Comparison of ENCODE assay signal across 15 mouse cellular contexts in the genomic region with DNA sequence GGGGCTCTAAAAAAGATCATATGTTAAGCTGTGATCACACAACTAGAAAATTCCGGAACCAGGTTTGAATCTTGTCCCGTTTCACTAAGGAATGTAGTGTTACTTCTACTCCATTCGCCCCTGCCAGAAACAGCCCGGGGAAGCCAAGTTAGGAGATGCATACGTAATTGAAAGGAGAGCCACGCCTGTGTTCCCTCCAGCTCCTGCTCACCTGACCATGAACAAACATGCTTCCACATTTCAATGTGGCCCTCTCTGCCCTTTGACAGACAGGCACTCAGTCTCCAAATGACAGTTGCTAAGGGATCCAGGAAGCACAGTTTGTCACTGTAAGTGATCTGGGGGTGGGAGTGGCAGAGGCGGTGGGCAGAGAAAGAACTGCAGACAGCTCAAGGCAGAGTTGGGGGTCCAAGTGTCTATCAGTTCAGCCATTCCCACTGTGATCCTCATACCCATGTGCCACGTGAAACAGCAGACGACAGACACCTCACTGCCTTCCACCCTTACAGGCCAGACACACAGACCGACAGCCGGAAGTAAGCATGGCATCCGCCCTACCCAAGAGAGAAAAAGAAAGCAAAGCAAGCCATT. TPM values are rescaled to one million over a fixed set of nuclear protein-coding genes. Genes with fewer than 3 reads are reported as not detected.
A peak's percentile ranks its signal among the peaks of the same experiment; 100 is the strongest.
DNase-seq lines count a peak whose midpoint lies in the region; ATAC-seq and TF ChIP-seq lines count a peak whose summit lies in the region.
"Had no signal": no experiment of that assay in that cellular context is flagged by ENCODE, and none has a peak within 500 bp of the region (broad histone marks: within the 10 kb centered on the region; RNA-seq: fewer than 3 reads in every experiment).

No protein-coding gene starts in this region.

- no peak for ATAC-seq in midbrain, postnatal 0 days (ENCODE audit: low FRiP score)
- ATAC-seq in hindbrain, embryonic 16.5 days = 0 out of 2 replicates have a peak, but pooled peaks have one; percentile 32
- ATAC-seq in stomach, embryonic 16.5 days (ENCODE audit: insufficient read depth, low FRiP score) = no peak

- DNase-seq in gastrocnemius, adult 2 months = no peak
- DNase-seq in gastrocnemius, adult 8-10 months (ENCODE audit: low spot score in 2 of 2) = no peak
- no peak for DNase-seq in midbrain, embryonic 10.5 days (ENCODE audit: low spot score)
- DNase-seq in midbrain, postnatal 0 days (ENCODE audit: low spot score) = no peak
- DNase-seq in adrenal gland, postnatal 10 days = no peak
- DNase-seq in heart, postnatal 25 days (ENCODE audit: low spot score) = no peak
- DNase-seq: cerebellum, postnatal 25 days; heart, postnatal 36 days; kidney, postnatal 36 days; thymus, postnatal 14 days had no signal

- H3K36me3 ChIP-seq in midbrain, embryonic 10.5 days = no peaks in the 10 kb centered on the region
- no peaks in the 10 kb centered on the region for H3K36me3 ChIP-seq in midbrain, postnatal 0 days (ENCODE audit: insufficient read depth, low read length)
- no peaks in the 10 kb centered on the region for H3K36me3 ChIP-seq in hindbrain, embryonic 16.5 days (ENCODE audit: control insufficient read depth, insufficient read depth, low read length)
- H3K36me3 ChIP-seq in stomach, embryonic 16.5 days (ENCODE audit: control insufficient read depth, insufficient read depth, low read length) = no peaks in the 10 kb centered on the region

- peak overlapping the region; percentile 66 for H3K27ac ChIP-seq in gastrocnemius, adult 2 months
- H3K27ac ChIP-seq in midbrain, embryonic 10.5 days (replicated peaks) = peak overlapping the region; percentile 4; the same call in 1 of the 2 replicates
- no peak overlapping the region for H3K27ac ChIP-seq in midbrain, postnatal 0 days (ENCODE audit: low read depth, low read length)
- 0 out of 2 replicates have a peak overlapping the region, but pooled peaks have one; percentile 25 for H3K27ac ChIP-seq in hindbrain, embryonic 16.5 days (ENCODE audit: low read depth, low read length)
- H3K27ac ChIP-seq in stomach, embryonic 16.5 days (ENCODE audit: low read length) = 0 out of 2 replicates have a peak overlapping the region, but pooled peaks have one; percentile 74
- H3K27ac ChIP-seq: liver, embryonic 14.5 days had no signal

- 81% methylated on average over 12 of the region's 12 CpGs for WGBS in midbrain, embryonic 10.5 days
- 73% methylated on average over 12 of the region's 12 CpGs for WGBS in midbrain, postnatal 0 days
- 58% methylated on average over 12 of the region's 12 CpGs for WGBS in hindbrain, embryonic 16.5 days
- 59% methylated on average over 12 of the region's 12 CpGs for WGBS in stomach, embryonic 16.5 days

- H3K9me3 ChIP-seq in midbrain, embryonic 10.5 days (replicated peaks) = no peaks in the 10 kb centered on the region
- H3K9me3 ChIP-seq in midbrain, postnatal 0 days (ENCODE audit: low read length) = no peaks in the 10 kb centered on the region
- no peaks in the 10 kb centered on the region for H3K9me3 ChIP-seq in hindbrain, embryonic 16.5 days (ENCODE audit: control insufficient read depth, low read length)
- no peaks in the 10 kb centered on the region for H3K9me3 ChIP-seq in stomach, embryonic 16.5 days (replicated peaks; ENCODE audit: control insufficient read depth, low read length)

- H3K4me2 ChIP-seq in midbrain, postnatal 0 days (ENCODE audit: low read depth, low read length, poor library complexity, severe bottlenecking) = no peak overlapping the region
- no peak overlapping the region for H3K4me2 ChIP-seq in hindbrain, embryonic 16.5 days (ENCODE audit: low read length)
- H3K4me2 ChIP-seq in stomach, embryonic 16.5 days (ENCODE audit: low read depth, low read length) = no peak overlapping the region

- no peak overlapping the region for H3K9ac ChIP-seq in midbrain, postnatal 0 days (replicated peaks; ENCODE audit: low read length, poor library complexity, severe bottlenecking)
- H3K9ac ChIP-seq in hindbrain, embryonic 16.5 days (ENCODE audit: low read depth, low read length) = no peak overlapping the region
- H3K9ac ChIP-seq in stomach, embryonic 16.5 days (ENCODE audit: low read length) = no peak overlapping the region
- H3K9ac ChIP-seq: liver, embryonic 14.5 days had no signal

- H3K4me3 ChIP-seq in gastrocnemius, adult 2 months = no peak overlapping the region
- no peak overlapping the region for H3K4me3 ChIP-seq in midbrain, embryonic 10.5 days
- H3K4me3 ChIP-seq in midbrain, postnatal 0 days (ENCODE audit: low read depth, low read length) = no peak overlapping the region
- no peak overlapping the region for H3K4me3 ChIP-seq in hindbrain, embryonic 16.5 days (ENCODE audit: low read length)
- H3K4me3 ChIP-seq in stomach, embryonic 16.5 days (replicated peaks; ENCODE audit: low read length) = no peak overlapping the region
- H3K4me3 ChIP-seq: myocyte had no signal

- intact Hi-C loops in gastrocnemius, adult 2 months (cut with DNase I) = no loop called here
- intact Hi-C loops in heart, postnatal 25 days (cut with DNase I) = loop anchor here (5.0 kb wide), 1 partner anchor 39 kb away; no protein-coding TSS in a partner anchor

- no peaks in the 10 kb centered on the region for H3K27me3 ChIP-seq in midbrain, embryonic 10.5 days (ENCODE audit: low read depth, poor library complexity, severe bottlenecking)
- no peaks in the 10 kb centered on the region for H3K27me3 ChIP-seq in midbrain, postnatal 0 days (ENCODE audit: insufficient read depth, low read length)
- H3K27me3 ChIP-seq in hindbrain, embryonic 16.5 days (replicated peaks; ENCODE audit: control insufficient read depth, insufficient read depth, low read length) = no peaks in the 10 kb centered on the region
- H3K27me3 ChIP-seq in stomach, embryonic 16.5 days (ENCODE audit: control insufficient read depth, insufficient read depth, low read length) = no peaks in the 10 kb centered on the region

- H3K4me1 ChIP-seq in midbrain, embryonic 10.5 days = peaks cover 42% of the 10 kb centered on the region
- no peaks in the 10 kb centered on the region for H3K4me1 ChIP-seq in midbrain, postnatal 0 days (ENCODE audit: insufficient read depth, low read length)
- H3K4me1 ChIP-seq in hindbrain, embryonic 16.5 days (ENCODE audit: control insufficient read depth, insufficient read depth, low read depth, low read length) = peaks cover 19% of the 10 kb centered on the region
- peaks cover 40% of the 10 kb centered on the region for H3K4me1 ChIP-seq in stomach, embryonic 16.5 days (ENCODE audit: control insufficient read depth, insufficient read depth, low read length)

- no peak for TF ChIP-seq CTCF in gastrocnemius, adult 2 months (IDR thresholded peaks at IDR 0.05)
- TF ChIP-seq CTCF in midbrain, postnatal 0 days (IDR thresholded peaks at IDR 0.05) = no peak

RNA-seq across cellular contexts. Expression of a gene that starts 41.8 kb away (rescaled TPM):
- total RNA-seq in gastrocnemius, adult 2 months (2021) = 10 to 100 TPM; 46.1 to 52.4 TPM
- 10 to 100 TPM; 42.9 to 60.8 (median 51.4) TPM for total RNA-seq in gastrocnemius, adult 8-10 months (2022)
- 51.2 and 65.4 TPM in 2 replicates for polyA plus RNA-seq in midbrain, embryonic 10.5 days (2016; fragmentation: Nextera tagmentation; extraction: Ambion mirVana)
- total RNA-seq in midbrain, postnatal 0 days (2014; rRNA removed) = 129 and 160 TPM in 2 replicates
- 42.7 and 42.9 TPM in 2 replicates for polyA plus RNA-seq in midbrain, postnatal 0 days (2015; fragmentation: Nextera tagmentation; extraction: Ambion mirVana)
- polyA plus RNA-seq in hindbrain, embryonic 16.5 days (2015; fragmentation: Nextera tagmentation; extraction: Ambion mirVana) = 30.9 and 39.8 TPM in 2 replicates
- 10.7 and 11.7 TPM in 2 replicates for polyA plus RNA-seq in stomach, embryonic 16.5 days (2015; fragmentation: Nextera tagmentation; extraction: Ambion mirVana)
- total RNA-seq in adrenal gland, postnatal 10 days (2021) = 10 to 100 TPM; 10.3 to 20.0 TPM
- 10 to 100 TPM; 61.2 to 72.2 TPM for total RNA-seq in heart, postnatal 25 days (2021)
- total RNA-seq: megakaryocyte, adult 5-6 weeks had no signal
